Mouse (Mus musculus): Measurements from ENCODE around the gene Gbp8.

GRCm38 (mm10) chr5:104982535-104982934, 156.8 kb downstream of the Gbp8 start, which contains the start of gene Abcg3:
- TF ChIP-seq POLR2A (IDR thresholded peaks at IDR 0.05; ENCODE audit: low read depth, low read length) (0 out of 2 replicates have a peak, but pooled peaks have one; percentile 23), CTCF (IDR thresholded peaks at IDR 0.05; ENCODE audit: extremely low read depth, insufficient read length, insufficient replicate concordance, low read depth, low read length) (no peak)

All from small intestine, adult 2 months (tissue).